Mouse (Mus musculus) gastrocnemius, postnatal 4 days (tissue): ENCODE data around the gene Anapc10. TPM values are rescaled to one million over a fixed set of nuclear protein-coding genes. Genes with fewer than 3 reads are reported as not detected.

Experiments used
- total RNA-seq, 2 experiments: library from RNA; stranded (reverse); gene quantifications; 2 replicates each; pipeline ENCODE4 v1.2.3; 2021

Gene Anapc10
- total RNA-seq, 2 experiments from 2014 or later: 7.1 to 10.0 TPM

Other genes starting within 250 kb of the Anapc10 start
- gene Otud4, start 72.2 kb upstream of the Anapc10 start, total RNA-seq: 10 to 100 TPM; 54.7 to 65.1 TPM
- 10 to 100 TPM; 45.1 to 54.0 TPM for gene Abce1, start 80 bp upstream of the Anapc10 start, total RNA-seq